17 mouse cellular contexts compared by ENCODE assay signal in genomic region chr12:38793697-38794096, GRCm38 (mm10). TPM values are rescaled to one million over a fixed set of nuclear protein-coding genes. Genes with fewer than 3 reads are reported as not detected.
A peak's percentile ranks its signal among the peaks of the same experiment; 100 is the strongest.
DNase-seq lines count a peak whose midpoint lies in the region; ATAC-seq and TF ChIP-seq lines count a peak whose summit lies in the region.
"Had no signal": no experiment of that assay in that cellular context is flagged by ENCODE, and none has a peak within 500 bp of the region (broad histone marks: within the 10 kb centered on the region; RNA-seq: fewer than 3 reads in every experiment).

No protein-coding gene starts in this region.

- peak; percentile 87 for ATAC-seq in kidney, embryonic 16.5 days (ENCODE audit: low FRiP score, low TSS enrichment)
- ATAC-seq: forebrain, embryonic 14.5 days; liver, postnatal 0 days had no signal

- no peak overlapping the region for H3K4me2 ChIP-seq in kidney, embryonic 16.5 days (replicated peaks; ENCODE audit: low read depth, low read length)
- H3K4me2 ChIP-seq: limb, embryonic 15.5 days; neural tube, embryonic 13.5 days had no signal

- H3K4me1 ChIP-seq in heart, adult 2 months (ENCODE audit: control insufficient read depth, insufficient read depth, low read length) = peaks cover 1% of the 10 kb centered on the region
- peaks cover 10% of the 10 kb centered on the region for H3K4me1 ChIP-seq in kidney, embryonic 16.5 days (ENCODE audit: insufficient read depth, low read length)
- H3K4me1 ChIP-seq: megakaryocyte, embryonic 14.5 days had no signal

- H3K36me3 ChIP-seq in heart, adult 2 months (ENCODE audit: control insufficient read depth, insufficient read depth, low read length) = no peaks in the 10 kb centered on the region
- no peaks in the 10 kb centered on the region for H3K36me3 ChIP-seq in kidney, embryonic 16.5 days (ENCODE audit: insufficient read depth, low read length)
- H3K36me3 ChIP-seq: limb, embryonic 15.5 days; neural tube, embryonic 13.5 days had no signal

- H3K9me3 ChIP-seq in kidney, embryonic 16.5 days (ENCODE audit: low read length) = no peaks in the 10 kb centered on the region
- H3K9me3 ChIP-seq: limb, embryonic 15.5 days; megakaryocyte, embryonic 14.5 days; neural tube, embryonic 13.5 days had no signal

- TF ChIP-seq CTCF in heart, adult 2 months (IDR thresholded peaks at IDR 0.05) = no peak

- H3K4me3 ChIP-seq in heart, adult 2 months = no peak overlapping the region
- no peak overlapping the region for H3K4me3 ChIP-seq in kidney, embryonic 16.5 days (ENCODE audit: low read length)
- H3K4me3 ChIP-seq: limb, embryonic 15.5 days; megakaryocyte, embryonic 14.5 days; neural tube, embryonic 13.5 days had no signal

- no peaks in the 10 kb centered on the region for H3K27me3 ChIP-seq in heart, adult 2 months (ENCODE audit: control insufficient read depth, insufficient read depth, low read length)
- H3K27me3 ChIP-seq in kidney, embryonic 16.5 days (ENCODE audit: insufficient read depth, low read length) = no peaks in the 10 kb centered on the region
- H3K27me3 ChIP-seq: limb, embryonic 15.5 days; megakaryocyte, embryonic 14.5 days; neural tube, embryonic 13.5 days had no signal

- intact Hi-C loops in heart, adult 2 months (cut with DNase I) = no loop called here

- DNase-seq in heart, adult 2 months = no peak
- DNase-seq in heart, adult 11 months = no peak
- DNase-seq in 3134 (ENCODE audit: extremely low read depth, insufficient read length, low spot score) = peak; percentile 24
- peak; percentile 48 for DNase-seq in Muller cell, postnatal 12 days (ENCODE audit: inconsistent ontology term)
- DNase-seq in cerebellum, adult 9-11 months = no peak
- DNase-seq in cerebellum, postnatal 4 days (ENCODE audit: low spot score in 2 of 2) = no peak
- DNase-seq: adrenal gland, postnatal 14 days; cerebellum, adult 2 months; liver, postnatal 0 days; lung, postnatal 14 days; spleen, adult 18-20 months; thymus, adult 2 months had no signal

- H3K9ac ChIP-seq in heart, adult 2 months (ENCODE audit: low read depth, low read length) = no peak overlapping the region
- no peak overlapping the region for H3K9ac ChIP-seq in kidney, embryonic 16.5 days (replicated peaks; ENCODE audit: low read length)
- H3K9ac ChIP-seq: limb, embryonic 15.5 days; liver, postnatal 0 days; neural tube, embryonic 13.5 days had no signal

- 48% methylated on average over 2 of the region's 2 CpGs for WGBS in heart, adult 2 months
- 18% methylated on average over 2 of the region's 2 CpGs for WGBS in kidney, embryonic 16.5 days

- H3K27ac ChIP-seq in heart, adult 2 months = peak overlapping the region; percentile 21; the same call in 1 of the 2 replicates
- no peak overlapping the region for H3K27ac ChIP-seq in kidney, embryonic 16.5 days (ENCODE audit: low read length)
- H3K27ac ChIP-seq: limb, embryonic 15.5 days; neural tube, embryonic 13.5 days had no signal

- no peak for TF ChIP-seq POLR2A in heart, adult 2 months (IDR thresholded peaks at IDR 0.05; ENCODE audit: insufficient read depth, low read depth, low read length)

- H3K79me2 ChIP-seq in heart, adult 2 months (replicated peaks; ENCODE audit: control insufficient read depth, insufficient read depth, low read length) = no peaks in the 10 kb centered on the region

- TF ChIP-seq EP300 in heart, adult 2 months (IDR thresholded peaks at IDR 0.05; ENCODE audit: insufficient read depth, low read depth, low read length) = no peak

RNA-seq across cellular contexts. Expression of gene Etv1, which starts 14.5 kb away (rescaled TPM):
- 1 to 10 TPM; 7.8 to 9.5 TPM for total RNA-seq in heart, adult 2 months (2021)
- 6.5 and 14.9 TPM in 2 replicates for polyA plus RNA-seq in heart, adult 2 months (2012; rRNA removed)
- 12.8 and 14.4 TPM in 2 replicates for polyA plus RNA-seq in kidney, embryonic 16.5 days (2015; fragmentation: Nextera tagmentation; extraction: Ambion mirVana)

Comparison
In these comparisons a context has a peak if more than half of its experiments do, and no peak if none do; other contexts are left out.
1. DNase-seq: peak in 3134 (single experiment) and Muller cell, postnatal 12 days (single experiment); none in heart, adult 2 months (0 of 2), heart, adult 11 months (single experiment), cerebellum, adult 9-11 months (single experiment) and cerebellum, postnatal 4 days (0 of 2).